Mouse (Mus musculus) testis, adult 2 months (tissue): ENCODE data around the gene Slc26a9.

Source experiments
- CTCF ChIP-seq: fragments of 200-500 bp; IDR thresholded peaks from 2 replicates; pipeline ENCODE4 v1.5.1; 2012; ENCODE audit warnings: low read depth, mild to moderate bottlenecking, inconsistent platforms, low read length, moderate library complexity; ENCODE audit not compliant: control insufficient read depth, insufficient read depth, insufficient replicate concordance
- POLR2A ChIP-seq: fragments of 200-500 bp; IDR thresholded peaks from 2 replicates; pipeline ENCODE4 v1.6.1; 2012; ENCODE audit warnings: low read depth, mild to moderate bottlenecking, inconsistent platforms, low read length, moderate library complexity; ENCODE audit not compliant: control insufficient read depth

- TF ChIP-seq POLR2A = no peak
- no peak for TF ChIP-seq CTCF
These were observed 67.6 kb downstream of the Slc26a9 start for GRCm38 (mm10) chr1:131811393-131811792.
